Mouse (Mus musculus) adrenal gland, adult (tissue): ENCODE measurements around the gene Cyth4.

Experiments
- DNase-seq, 2 experiments: peaks; one replicate each; pipeline ENCODE4 v3.0.0; 2022 to 2023; ENCODE audit warnings: low spot score in 1 of 2; ENCODE audit not compliant: inconsistent age in 2 of 2

The Cyth4 gene

DNA sequence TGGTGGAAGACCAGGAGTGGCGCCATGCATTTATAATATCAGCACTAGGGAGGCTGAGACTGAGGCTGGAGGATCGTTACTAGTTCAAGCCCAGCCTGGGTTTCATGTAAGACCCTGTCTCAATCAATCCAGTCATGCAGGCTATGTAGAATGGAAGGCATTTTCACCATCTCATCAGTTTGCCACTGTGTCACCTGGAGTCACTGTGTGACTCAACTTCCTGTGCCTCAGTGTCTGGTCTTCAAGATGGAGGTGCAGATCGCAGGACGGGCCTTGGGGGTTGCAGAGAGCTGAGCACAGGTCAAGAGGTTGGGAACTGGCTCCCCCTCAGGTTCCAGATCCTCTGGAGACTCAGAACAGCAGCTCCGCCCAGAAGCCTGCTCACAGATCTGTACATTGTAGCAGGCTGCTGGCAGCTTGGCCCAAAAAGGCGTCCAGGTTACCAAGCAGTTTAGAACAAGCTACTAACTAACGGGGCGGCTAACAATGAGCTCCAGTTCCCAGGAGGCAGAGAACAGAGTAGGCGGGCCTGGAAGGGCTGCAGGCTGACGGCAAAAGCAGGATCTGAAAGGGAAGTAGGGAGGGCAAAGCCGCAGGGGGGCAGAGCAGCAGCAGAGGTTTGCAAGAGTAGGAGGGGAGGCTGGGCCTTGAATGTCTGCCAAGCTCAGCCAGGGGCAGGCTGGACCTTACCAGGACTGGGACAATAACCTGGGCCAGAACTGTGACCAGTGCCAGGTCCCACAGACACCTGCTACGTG, 14.0 kb downstream of the Cyth4 start:
- DNase-seq = peak; percentile 72 to 81

DNA sequence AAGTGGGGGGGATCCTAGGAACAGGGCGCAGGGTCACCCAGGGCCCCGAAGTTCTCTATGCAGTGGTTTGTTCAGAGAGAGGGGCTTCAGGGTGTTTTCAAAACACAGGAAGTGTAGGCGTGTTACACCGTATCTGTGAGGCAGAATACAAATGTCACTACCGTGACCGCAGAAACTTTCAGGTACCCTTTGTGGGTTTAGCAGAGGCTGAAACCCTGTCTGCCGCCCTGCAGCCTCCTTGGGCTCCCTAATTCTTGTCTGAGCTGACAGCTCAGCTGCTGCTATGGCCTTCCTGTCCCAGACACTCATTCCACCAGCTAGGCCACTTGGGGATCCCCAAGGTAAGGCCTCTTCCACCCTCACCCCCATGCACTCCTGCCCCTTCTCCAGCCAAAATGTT, 17.7 kb downstream of the Cyth4 start:
- DNase-seq = no peak

DNA sequence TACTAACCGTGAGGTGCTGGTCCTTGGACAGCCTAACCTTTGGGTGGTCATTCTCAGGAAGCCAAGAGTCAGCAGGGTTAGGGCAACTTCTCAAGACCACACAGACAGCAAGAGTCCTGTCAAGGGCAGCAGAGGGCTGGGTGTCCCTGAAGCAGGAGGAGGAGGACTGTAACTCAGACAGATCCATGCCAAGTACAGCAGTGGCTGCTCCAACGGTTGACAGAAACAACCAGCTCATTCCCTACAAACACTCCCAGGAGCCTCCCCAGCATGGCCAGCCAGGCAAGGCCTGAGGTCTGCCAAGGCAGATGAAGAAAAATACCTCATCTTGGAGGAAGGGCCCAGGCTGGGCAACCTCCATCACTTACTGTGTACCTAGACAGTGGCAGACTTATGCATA, 20.1 kb downstream of the Cyth4 start:
- peak in 1 of 2 experiments; percentile 72 for DNase-seq

DNA sequence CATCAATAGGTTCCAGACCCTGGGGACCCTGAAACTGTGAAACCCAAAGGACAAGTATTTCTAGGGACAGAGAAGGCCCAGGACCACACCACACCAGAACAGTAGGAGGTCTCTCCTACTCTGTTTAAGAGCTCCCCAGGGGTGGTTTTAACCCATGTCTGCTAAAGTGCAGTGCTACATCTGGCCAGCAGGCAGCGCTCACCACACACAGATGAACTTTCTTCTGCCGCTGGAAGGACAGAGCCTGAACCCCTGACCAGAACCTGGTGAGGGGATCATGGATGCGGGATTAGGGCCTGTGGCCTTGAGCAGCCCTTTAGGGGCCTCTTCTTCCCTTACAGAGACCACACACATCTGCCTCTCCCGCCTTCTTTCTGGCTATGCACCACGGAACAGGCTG, 26.6 kb downstream of the Cyth4 start:
- DNase-seq = peak; percentile 79 to 93

DNA sequence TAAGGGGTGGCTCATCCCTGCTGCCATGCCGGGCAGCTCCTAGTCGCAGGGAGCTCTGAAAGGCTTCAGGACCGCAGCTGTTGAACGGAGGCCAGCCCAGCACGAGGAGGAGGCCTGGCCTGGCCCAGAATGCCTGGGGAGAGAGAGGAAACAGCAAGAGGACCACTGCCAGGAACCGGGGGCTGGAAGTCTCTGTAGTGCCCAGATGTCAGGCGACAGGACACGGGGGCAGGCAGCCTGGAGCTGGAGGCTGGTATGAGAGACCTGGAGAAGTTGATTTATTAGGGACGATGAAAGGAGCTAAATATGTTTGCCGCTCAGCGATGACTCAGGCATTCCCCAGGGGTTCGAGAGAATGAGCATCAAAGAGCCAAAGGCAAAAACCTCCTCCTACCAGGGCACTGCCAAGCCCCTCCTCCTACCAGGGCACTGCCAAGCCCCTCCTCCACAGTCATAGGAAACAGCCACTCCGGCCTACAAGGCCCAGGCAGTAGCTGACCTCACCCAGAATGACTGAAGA, 27.6 kb downstream of the Cyth4 start:
- DNase-seq = peak; percentile 96 to 98

DNA sequence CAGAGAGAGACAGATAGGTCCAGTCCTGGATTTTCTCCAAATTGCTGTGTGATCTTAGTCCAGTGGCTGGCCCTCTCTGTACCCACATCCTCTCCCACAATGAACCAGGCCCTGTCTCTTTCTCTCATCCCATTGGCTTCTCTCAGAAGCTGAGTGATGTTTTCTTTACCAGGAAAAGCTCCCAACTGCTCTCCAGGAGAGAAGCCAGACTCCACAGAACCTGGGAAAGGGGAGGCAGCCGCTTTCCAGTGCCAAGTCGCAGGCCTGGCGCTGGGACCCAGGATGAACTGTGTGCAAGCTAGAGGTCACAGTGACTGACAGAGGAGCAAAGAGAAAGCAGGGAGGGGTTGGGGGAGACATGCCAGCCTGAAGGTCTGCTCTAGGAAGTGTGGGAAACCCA, 28.1 kb downstream of the Cyth4 start:
- DNase-seq = no peak

DNA sequence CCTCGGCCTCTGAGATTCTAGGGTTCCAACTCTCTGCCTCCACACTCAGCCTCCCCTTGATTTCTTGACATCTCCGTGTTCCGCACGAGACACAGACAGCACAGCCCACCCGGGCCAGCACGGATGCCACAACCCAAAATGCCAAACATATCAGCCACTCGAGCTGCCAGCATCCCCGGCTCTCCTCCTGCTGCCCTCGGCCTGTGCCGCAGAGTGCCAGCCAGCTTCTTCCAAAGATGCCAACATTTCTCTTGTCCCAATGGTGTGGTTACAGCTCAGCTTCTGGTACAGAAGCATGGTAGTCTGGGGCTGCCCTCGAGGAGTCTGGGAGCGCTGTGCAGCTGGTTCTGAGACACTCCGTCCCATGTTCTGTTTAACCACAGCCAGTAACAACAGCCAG, 29.4 kb downstream of the Cyth4 start:
- peak in 1 of 2 experiments; percentile 18 for DNase-seq

DNA sequence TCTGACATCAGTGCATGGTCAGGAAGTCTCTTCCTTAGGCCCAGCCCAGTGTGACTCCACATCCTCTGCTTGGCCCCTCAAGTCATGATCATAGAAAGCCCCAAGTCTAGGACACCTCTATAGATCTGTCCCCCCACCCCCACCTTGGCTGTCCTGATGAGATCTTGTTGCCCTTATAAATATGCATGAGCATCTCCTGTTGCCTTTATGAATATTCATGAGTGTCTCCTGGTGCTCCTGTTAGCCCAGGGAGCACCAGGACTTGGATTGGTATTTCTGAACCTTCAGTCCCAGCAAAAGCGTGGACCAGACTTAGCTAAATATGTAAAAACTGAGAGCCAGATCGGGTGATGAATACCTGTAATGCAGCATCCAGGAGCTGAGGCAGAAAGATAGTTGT, 35.5 kb downstream of the Cyth4 start:
- DNase-seq = no peak

DNA sequence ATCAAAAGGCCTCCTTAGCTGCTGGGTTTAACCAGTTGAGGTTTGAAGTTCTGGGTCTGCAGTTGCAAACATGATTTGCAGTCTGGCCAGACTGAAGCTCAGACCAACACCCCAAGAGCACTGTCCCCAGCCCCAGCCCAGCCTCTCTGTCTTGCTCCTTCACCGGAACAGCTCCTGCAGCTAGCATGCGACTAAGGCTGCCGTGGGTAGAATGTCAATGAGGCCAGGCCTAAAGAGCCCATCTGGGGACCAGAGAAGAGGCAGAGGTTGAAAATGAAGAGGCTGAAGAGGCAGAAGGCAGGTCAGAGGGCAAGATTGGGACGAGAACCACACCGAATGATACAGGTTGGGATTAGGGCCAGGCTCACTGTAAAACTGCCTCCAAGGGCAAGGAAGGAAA, 36.6 kb downstream of the Cyth4 start:
- DNase-seq = no peak

DNA sequence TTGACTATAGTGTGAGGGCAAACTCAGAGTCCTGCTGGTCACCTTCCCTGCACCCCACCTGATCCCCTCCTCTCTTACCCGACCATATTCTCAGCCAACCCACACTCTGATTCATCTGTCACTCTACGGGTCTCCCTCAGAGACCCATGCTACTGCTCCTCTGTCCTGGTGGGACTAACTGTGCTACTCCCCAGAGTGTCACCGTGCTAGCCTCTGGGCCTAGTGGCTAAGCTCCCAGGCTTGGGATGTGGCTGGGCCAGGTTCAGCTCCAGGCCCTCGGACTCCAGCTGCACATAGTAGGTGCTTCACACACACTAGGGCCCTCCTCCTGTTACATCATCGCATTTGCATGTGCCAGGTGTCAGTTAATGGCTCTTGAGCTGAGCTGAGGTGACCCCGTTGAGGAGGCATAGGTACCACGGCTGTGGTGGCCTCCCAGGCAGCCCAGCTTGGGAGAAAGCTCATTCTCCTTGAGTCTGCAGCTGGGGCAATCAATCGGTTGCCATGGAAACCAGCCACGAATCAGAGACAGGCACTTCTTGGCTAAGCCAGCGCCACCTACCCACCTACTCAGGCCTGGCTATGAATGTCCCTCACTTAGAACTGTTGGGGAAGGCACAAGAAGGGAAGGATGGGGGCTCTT, 37.4 kb downstream of the Cyth4 start:
- no peak for DNase-seq

DNA sequence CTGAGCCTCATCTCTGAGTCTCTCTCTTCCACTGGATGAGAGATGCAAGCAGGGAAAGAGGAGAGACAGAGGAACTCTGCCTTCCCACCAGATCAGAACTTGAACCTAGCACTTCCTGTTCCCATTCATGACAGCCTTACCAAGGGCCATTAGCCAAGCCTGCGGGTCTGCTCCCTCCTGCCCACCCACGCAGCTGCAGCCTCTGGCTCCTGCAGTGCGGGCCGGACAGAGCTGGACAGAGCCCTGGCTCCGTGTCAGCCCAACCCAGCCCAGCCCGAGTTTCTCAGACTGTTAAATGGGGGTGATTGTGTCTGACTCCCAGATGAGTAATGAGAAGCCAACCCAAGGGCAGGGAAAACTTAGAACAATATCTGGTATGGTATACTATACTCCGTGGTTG, 38.4 kb downstream of the Cyth4 start:
- peak in 1 of 2 experiments; percentile 34 for DNase-seq

DNA sequence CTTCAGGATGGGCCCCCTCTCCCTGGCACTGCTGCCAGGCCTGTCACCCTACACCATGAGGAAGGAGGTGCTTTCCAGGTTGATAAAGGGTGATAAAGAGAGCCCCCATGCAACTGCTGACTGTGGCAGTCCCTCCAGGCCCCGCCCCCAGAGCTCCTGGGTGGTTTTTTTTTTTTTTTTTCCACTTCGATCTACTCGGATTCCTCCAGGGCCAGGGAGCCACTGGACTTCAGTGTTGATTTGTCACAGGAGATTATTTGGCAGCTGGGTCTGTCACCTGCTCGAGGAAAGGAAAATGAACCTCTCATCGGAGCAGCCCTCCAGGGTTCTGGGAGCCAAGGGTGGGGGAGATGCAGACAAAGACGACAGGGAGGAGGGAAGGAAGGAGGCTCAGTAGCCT, 46.8 kb downstream of the Cyth4 start:
- no peak for DNase-seq

DNA sequence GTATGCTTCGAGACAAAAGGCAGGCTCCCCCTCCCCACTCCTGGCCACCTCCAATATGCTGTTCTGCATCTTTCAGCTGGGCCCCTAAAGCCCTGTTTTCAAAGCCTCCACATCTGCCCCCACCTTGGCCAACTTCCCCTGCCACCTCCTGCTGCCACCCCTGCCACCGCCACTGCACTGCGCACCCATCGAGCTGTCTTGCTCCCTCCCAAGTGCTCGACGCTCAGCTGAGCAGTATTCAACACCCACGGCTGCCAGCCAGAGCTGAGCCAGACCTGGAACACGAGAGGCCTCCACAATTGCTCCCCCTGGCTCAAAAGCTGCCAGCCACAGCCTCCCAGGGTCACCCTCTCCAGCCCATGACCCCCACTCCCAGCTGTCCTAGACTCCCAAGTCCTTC, 47.8 kb downstream of the Cyth4 start:
- no peak for DNase-seq

DNA sequence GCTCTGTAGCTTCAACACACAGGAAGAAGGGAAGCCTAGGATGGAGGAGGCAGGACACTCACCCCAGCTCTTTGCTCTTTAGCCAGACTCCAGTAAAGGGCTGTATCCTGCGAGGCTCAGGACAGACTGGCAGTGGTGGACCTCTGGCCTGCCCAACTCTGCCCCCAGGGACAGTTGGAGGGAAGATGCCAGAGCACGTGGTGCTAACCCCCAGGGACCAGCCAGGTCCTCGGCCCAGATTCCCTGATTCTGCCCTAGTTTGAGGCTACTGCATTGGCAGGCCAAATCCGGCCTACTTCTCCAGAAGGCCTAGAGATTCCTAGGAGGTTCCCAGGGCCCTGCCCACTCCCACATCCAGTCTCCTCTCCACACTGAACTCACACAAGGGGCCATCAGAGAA, 50.9 kb downstream of the Cyth4 start:
- peak in 1 of 2 experiments; percentile 59 for DNase-seq

DNA sequence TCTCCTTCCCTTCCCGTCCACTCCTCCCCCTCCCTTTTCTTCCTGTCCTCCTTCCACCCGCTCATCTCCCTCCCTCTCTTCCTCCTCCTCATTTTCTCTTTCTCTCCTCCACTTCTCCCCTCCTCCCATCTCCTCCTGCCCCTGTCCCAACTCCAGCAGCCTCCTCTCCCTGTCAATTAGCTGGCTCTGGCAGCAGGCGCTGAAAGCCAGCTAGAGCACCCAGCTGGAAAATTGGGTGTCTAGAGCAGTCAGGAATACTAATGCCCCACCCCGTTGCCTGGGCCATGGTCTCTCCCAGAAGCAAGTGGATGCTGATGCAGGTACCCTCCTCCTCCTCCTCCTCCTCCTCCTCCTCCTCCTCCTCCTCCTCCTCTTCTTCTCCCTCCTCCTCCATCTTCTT, 54.3 kb downstream of the Cyth4 start:
- DNase-seq = no peak

DNA sequence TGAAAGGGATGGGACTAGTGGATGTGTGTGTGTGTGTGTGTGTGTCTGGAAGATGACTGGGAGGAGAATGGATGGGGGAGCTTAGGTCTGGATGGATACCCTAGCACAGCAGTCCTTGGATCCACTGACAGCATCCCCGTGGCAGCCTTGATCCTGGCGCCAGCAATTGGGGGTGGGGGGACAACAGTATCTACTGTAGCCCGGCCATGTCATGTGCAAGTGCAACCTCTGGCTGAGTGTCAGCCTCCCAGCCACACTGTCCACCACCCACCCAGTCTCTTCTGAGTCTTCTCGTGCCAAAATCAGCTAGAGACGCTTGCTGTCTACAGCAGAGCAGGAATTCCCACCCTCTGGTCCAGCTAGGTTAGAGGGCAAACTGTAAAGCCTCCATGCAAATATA, 67.4 kb downstream of the Cyth4 start:
- no peak for DNase-seq

DNA sequence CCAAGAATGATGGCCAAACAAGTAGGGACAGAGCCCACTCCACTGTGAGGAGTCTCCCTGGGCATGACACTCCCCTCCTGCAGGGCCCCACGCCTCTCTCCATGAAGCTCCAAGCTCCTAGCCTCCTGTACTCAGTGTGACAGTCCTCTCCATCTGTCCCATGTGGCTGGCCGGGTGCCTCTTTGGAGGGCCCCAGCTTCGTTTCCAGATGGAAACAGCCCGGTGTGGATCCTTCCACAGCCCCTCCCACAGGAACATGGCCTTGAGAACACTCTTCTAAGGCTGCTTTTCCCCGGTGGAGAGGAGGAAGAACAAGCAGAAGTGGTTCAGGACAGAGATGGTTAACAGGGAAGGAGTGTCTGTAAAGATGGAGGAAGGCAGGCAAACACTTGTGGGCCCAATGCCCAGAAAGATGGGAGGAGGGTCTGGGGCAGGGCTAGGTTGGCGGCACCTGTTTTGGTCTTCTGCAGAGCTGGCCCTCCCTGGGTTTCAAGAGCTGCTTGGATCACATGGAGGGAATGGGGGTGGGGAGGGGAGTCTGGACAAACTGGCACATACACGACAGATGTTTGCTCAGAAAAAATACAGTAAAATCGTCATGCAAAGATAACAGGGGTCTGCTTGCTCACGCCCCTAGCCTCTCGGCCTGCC, 72.5 kb downstream of the Cyth4 start:
- DNase-seq = no peak

DNA sequence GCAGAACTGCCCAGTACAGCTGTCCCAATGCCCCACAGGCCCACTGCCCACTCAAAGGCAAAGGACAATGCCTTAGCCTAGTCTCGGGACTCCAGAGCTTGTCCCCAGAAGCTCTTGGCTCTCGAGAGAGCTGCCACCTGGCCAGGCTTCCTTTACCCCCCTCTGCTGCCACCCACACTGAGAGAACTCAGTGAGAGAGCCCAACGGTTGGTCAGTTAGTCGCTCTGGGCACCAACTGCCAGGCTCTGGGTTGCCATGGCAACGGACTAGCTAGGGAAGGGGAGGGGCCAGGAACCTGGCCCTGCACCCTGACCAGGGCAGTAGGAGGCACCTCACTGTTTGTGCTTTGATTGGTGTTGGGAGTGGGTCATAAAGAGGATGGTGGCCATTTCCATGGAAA, 73.5 kb downstream of the Cyth4 start:
- peak; percentile 50 to 69 for DNase-seq
